Mouse (Mus musculus) kidney, adult 2 months (tissue): ENCODE data around the gene Galnt7. TPM values are rescaled to one million over a fixed set of nuclear protein-coding genes. Genes with fewer than 3 reads are reported as not detected.

ENCODE experiments used
- DNase-seq: peaks from one replicate; pipeline ENCODE4 v3.0.0; 2021
- H3K27ac ChIP-seq: fragments of 200-500 bp; 2 replicates; pipeline ENCODE4 v1.5.1; 2012; ENCODE audit warnings: low read depth, low read length, control low read depth, inconsistent platforms; ENCODE audit not compliant: insufficient read depth
- H3K27me3 ChIP-seq: fragments of 200-500 bp; replicated peaks from 2 replicates; pipeline ENCODE4 v1.6.1; 2012; ENCODE audit warnings: mild to moderate bottlenecking, moderate library complexity, low read length, inconsistent platforms; ENCODE audit not compliant: control insufficient read depth, insufficient read depth
- H3K36me3 ChIP-seq: fragments of 200-500 bp; 2 replicates; pipeline ENCODE4 v1.6.1; 2012; ENCODE audit warnings: mild to moderate bottlenecking, moderate library complexity, low read length, inconsistent platforms; ENCODE audit not compliant: control insufficient read depth, insufficient read depth
- H3K4me1 ChIP-seq: fragments of 200-500 bp; 2 replicates; pipeline ENCODE4 v1.6.1; 2011; ENCODE audit warnings: low read length; ENCODE audit not compliant: control insufficient read depth, insufficient read depth
- H3K4me3 ChIP-seq: fragments of 200-500 bp; 2 replicates; pipeline ENCODE4 v1.5.1; 2011; ENCODE audit warnings: mild to moderate bottlenecking, low read depth, low read length, control low read depth; ENCODE audit not compliant: insufficient read depth
- CTCF ChIP-seq: fragments of 200-500 bp; conservative IDR thresholded peaks from 2 replicates; pipeline ENCODE4 v1.5.1; 2011; ENCODE audit warnings: low read depth, mild to moderate bottlenecking, control low read depth, low read length, moderate library complexity, mixed read lengths; ENCODE audit not compliant: insufficient read depth, insufficient read length
- POLR2A ChIP-seq: fragments of 200-500 bp; IDR thresholded peaks from one replicate; pipeline ENCODE4 v1.6.1; 2011; ENCODE audit warnings: low read depth, low read length, control low read depth
- WGBS: fragments of 180-500 bp; shearing (Covaris S2); methylation state at CpG from one replicate; pipeline ENCODE4 v1.1.7; 2018; 5-methylcytosine and 5-hydroxymethylcytosine counted together
- polyA plus RNA-seq: library from polyadenylated mRNA; depleted of rRNA; stranded (reverse); fragments of >200 nt; gene quantifications from 2 replicates; pipeline ENCODE4 v1.2.3, GENCODE M21; 2012

Gene Galnt7
- polyA plus RNA-seq, 1 experiment = 2.7 TPM

DNA sequence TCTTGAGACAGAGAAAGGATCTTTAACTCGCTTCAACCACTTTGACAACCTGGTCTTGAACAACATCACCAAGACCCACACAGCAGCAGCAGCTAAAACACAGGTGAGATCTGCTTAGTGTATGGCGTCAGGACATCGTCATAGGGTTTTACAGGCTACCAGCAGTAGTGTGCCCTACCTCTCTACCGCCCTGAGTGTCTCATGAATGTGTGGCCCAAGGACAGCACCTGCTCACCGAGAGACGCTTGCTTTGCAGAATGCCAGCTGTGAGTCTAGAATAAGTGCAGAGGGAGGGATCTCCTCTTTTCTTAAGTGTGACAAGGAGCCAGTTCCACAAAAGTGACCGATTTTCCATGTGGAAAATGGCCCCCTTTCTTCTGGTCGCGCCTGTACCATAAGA is 77.5 kb downstream of the Galnt7 start:
- no peaks in the 10 kb centered on the region for H3K27me3 ChIP-seq
- H3K4me3 ChIP-seq = no peak overlapping the region
- H3K36me3 ChIP-seq = no peaks in the 10 kb centered on the region
- 95% methylated on average over 9 of the region's 9 CpGs for WGBS
- H3K4me1 ChIP-seq = no peaks in the 10 kb centered on the region
- no peak for TF ChIP-seq POLR2A
- no peak for TF ChIP-seq CTCF
- no peak overlapping the region for H3K27ac ChIP-seq
- DNase-seq = no peak

DNA sequence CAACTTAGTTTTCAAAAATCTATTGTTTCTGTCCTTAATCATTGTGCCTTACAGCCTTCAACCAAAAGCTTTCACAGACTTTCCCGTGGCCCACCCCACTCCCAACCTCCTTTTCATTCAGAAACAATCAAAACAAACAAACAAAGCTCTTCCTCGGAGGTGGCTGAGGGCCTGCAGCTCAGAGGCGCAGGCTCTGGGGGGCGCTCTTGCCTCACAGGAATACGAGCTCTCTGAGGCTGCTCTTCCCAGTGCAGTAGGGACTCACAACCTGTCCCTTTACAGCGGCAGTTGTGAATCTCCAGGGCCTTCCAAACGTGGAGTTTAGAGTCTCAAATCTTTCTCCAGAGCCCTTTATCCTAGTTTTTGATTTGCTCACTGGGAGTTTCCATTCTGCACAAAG is 78.4 kb downstream of the Galnt7 start:
- TF ChIP-seq CTCF (peak; percentile 89), POLR2A (no peak)
- no peak overlapping the region for H3K4me3 ChIP-seq
- no peak overlapping the region for H3K27ac ChIP-seq
- 10% methylated on average over 7 of the region's 7 CpGs for WGBS
- peak; percentile 70 for DNase-seq
- no peaks in the 10 kb centered on the region for H3K36me3 ChIP-seq
- H3K27me3 ChIP-seq = no peaks in the 10 kb centered on the region
- H3K4me1 ChIP-seq = no peaks in the 10 kb centered on the region

GRCm38 (mm10) chr8:57573844-57574243 is 79.0 kb downstream of the Galnt7 start:
- no peaks in the 10 kb centered on the region for H3K4me1 ChIP-seq
- H3K27ac ChIP-seq = no peak overlapping the region
- DNase-seq = no peak
- H3K36me3 ChIP-seq = no peaks in the 10 kb centered on the region
- TF ChIP-seq CTCF = no peak
- no peak for TF ChIP-seq POLR2A
- H3K27me3 ChIP-seq = no peaks in the 10 kb centered on the region
- WGBS = 72% methylated on average over 6 of the region's 6 CpGs
- no peak overlapping the region for H3K4me3 ChIP-seq

- H3K36me3 ChIP-seq = no peaks in the 10 kb centered on the region
- no peak overlapping the region for H3K4me3 ChIP-seq
- 76% methylated on average over 6 of the region's 6 CpGs for WGBS
- no peak for DNase-seq
- H3K4me1 ChIP-seq = no peaks in the 10 kb centered on the region
- H3K27ac ChIP-seq = no peak overlapping the region
- no peaks in the 10 kb centered on the region for H3K27me3 ChIP-seq
- TF ChIP-seq POLR2A (no peak), CTCF (no peak)
Observed at GRCm38 (mm10) chr8:57569886-57570285, 82.9 kb downstream of the Galnt7 start.

DNA sequence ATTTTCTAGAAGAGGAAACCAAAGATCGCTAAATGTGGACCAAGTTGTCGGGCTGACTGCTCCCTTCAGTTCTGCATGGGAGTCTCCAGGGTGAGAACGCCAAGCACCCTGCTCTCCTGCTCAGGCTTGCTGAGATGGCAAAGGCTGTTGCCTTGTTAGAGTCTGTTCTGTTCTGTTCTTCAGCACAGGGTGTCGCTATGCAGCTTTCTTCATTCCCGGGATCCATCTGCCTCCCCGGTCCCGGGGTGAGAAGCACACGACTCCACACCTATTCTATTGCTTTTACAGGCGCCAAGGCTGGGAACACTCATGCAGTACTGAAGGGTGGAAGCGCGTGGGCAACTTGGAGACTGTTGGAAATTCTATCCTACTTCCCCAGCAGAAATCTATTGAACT is 83.4 kb downstream of the Galnt7 start:
- 36% methylated on average over 11 of the region's 11 CpGs for WGBS
- H3K36me3 ChIP-seq = no peaks in the 10 kb centered on the region
- no peaks in the 10 kb centered on the region for H3K4me1 ChIP-seq
- no peak overlapping the region for H3K4me3 ChIP-seq
- no peak overlapping the region for H3K27ac ChIP-seq
- TF ChIP-seq POLR2A (no peak), CTCF (no peak; the same call in 1 of the 2 replicates)
- no peaks in the 10 kb centered on the region for H3K27me3 ChIP-seq
- DNase-seq = no peak

- Histone ChIP-seq H3K4me3 (no peak overlapping the region), H3K4me1 (no peaks in the 10 kb centered on the region), H3K27me3 (no peaks in the 10 kb centered on the region), H3K36me3 (no peaks in the 10 kb centered on the region), H3K27ac (no peak overlapping the region)
- TF ChIP-seq POLR2A (no peak), CTCF (no peak)
- WGBS = 84% methylated on average over 18 of the region's 18 CpGs
- DNase-seq = no peak
Observed at GRCm38 (mm10) chr8:57568633-57569399, 84.0 kb downstream of the Galnt7 start.

GRCm38 (mm10) chr8:57567998-57568397 is 84.8 kb downstream of the Galnt7 start:
- no peak for DNase-seq

More at GRCm38 (mm10) chr8:57567998-57568397, 84.8 kb downstream of the Galnt7 start:
- H3K4me1 ChIP-seq = no peaks in the 10 kb centered on the region
- H3K4me3 ChIP-seq = no peak overlapping the region
- no peaks in the 10 kb centered on the region for H3K27me3 ChIP-seq
- no peaks in the 10 kb centered on the region for H3K36me3 ChIP-seq
- no peak overlapping the region for H3K27ac ChIP-seq
- WGBS = 88% methylated on average over 7 of the region's 7 CpGs
- TF ChIP-seq POLR2A (no peak), CTCF (no peak)
